Mouse (Mus musculus): ENCODE results near the gene Tmub2. TPM values are rescaled to one million over a fixed set of nuclear protein-coding genes. Genes with fewer than 3 reads are reported as not detected.
"Not testable (repeated sequence)": the region's sequence is repeated elsewhere in the genome, so short reads cannot be mapped to it uniquely, and the experiment has no call there.

Tmub2 gene
- polyA plus RNA-seq, 2 experiments = 52.6 to 59.9 TPM

DNA sequence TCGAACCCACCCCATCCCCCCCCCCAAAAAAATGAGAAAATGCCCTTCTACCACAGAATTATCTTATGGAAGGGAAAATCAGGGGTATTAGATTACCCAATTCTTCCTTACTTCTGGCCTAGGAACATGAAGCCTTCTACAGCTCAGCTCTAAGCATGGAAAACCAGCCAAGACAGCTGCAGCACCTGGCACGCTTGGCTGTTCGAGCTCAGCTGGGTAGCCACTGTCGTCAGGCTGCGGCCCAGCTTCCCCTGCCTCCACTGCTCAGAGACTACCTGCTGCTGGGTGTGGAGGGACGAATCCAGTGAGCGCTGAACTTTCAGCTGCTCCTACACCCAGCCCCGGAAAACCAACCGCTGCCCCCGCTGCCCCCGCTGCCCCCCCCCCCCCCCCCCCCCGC lies 7.0 kb upstream of the Tmub2 start:
- Histone ChIP-seq H3K4me1 (ENCODE audit: control insufficient read depth, insufficient read depth, low read length) (peaks cover 10% of the 10 kb centered on the region), H3K27me3 (ENCODE audit: control insufficient read depth, insufficient read depth, low read length) (no peaks in the 10 kb centered on the region), H3K36me3 (ENCODE audit: control insufficient read depth, insufficient read depth, low read length) (no peaks in the 10 kb centered on the region), H3K4me2 (replicated peaks; ENCODE audit: low read depth, low read length, severe bottlenecking) (no peak overlapping the region), H3K27ac (replicated peaks; ENCODE audit: low read depth, low read length) (no peak overlapping the region), H3K4me3 (replicated peaks; ENCODE audit: low read length) (no peak overlapping the region), H3K9ac (ENCODE audit: low read depth, low read length, severe bottlenecking) (no peak overlapping the region), H3K9me3 (ENCODE audit: control insufficient read depth, low read length) (no peaks in the 10 kb centered on the region)
- TF ChIP-seq POLR2A (IDR thresholded peaks at IDR 0.05; ENCODE audit: borderline replicate concordance, extremely low read depth, insufficient read depth, insufficient read length) = no peak
- ATAC-seq (ENCODE audit: low FRiP score, low read depth) (no peak), DNase-seq (ENCODE audit: low spot score) (no peak)
- 58% methylated on average over 10 of the region's 12 CpGs for WGBS

DNA sequence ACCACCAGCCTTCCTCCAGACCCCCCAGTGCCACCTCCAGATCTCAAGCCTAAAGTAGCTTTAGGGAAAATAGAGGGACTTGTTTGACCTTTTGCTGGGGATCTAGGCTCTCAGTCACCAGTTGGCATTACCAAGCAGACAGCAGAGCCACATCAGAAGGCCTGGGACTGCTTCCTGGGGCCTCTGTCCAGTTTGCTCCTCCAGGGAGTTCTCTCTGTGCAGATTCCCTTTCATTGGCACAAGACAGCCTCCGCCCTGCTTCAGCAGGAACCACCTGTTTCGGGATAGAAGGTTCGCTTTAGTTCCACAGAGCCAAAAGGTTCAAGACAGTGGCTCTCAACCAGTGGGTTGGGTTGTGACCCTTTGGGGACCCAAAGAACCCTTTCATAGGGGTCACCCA lies 5.1 kb upstream of the Tmub2 start:
- H3K27ac ChIP-seq (replicated peaks; ENCODE audit: low read depth, low read length) = no peak overlapping the region
- H3K4me1 ChIP-seq (ENCODE audit: control insufficient read depth, insufficient read depth, low read length) = peaks cover 10% of the 10 kb centered on the region
- WGBS = 95% methylated on average over 3 of the region's 3 CpGs
- H3K9ac ChIP-seq (ENCODE audit: low read depth, low read length, severe bottlenecking) = no peak overlapping the region
- H3K4me2 ChIP-seq (replicated peaks; ENCODE audit: low read depth, low read length, severe bottlenecking) = no peak overlapping the region
- no peak for ATAC-seq (ENCODE audit: low FRiP score, low read depth)
- DNase-seq (ENCODE audit: low spot score) = no peak
- H3K4me3 ChIP-seq (replicated peaks; ENCODE audit: low read length) = no peak overlapping the region
- H3K9me3 ChIP-seq (ENCODE audit: control insufficient read depth, low read length) = no peaks in the 10 kb centered on the region
- TF ChIP-seq POLR2A (IDR thresholded peaks at IDR 0.05; ENCODE audit: borderline replicate concordance, extremely low read depth, insufficient read depth, insufficient read length) = no peak
- no peaks in the 10 kb centered on the region for H3K36me3 ChIP-seq (ENCODE audit: control insufficient read depth, insufficient read depth, low read length)
- no peaks in the 10 kb centered on the region for H3K27me3 ChIP-seq (ENCODE audit: control insufficient read depth, insufficient read depth, low read length)

DNA sequence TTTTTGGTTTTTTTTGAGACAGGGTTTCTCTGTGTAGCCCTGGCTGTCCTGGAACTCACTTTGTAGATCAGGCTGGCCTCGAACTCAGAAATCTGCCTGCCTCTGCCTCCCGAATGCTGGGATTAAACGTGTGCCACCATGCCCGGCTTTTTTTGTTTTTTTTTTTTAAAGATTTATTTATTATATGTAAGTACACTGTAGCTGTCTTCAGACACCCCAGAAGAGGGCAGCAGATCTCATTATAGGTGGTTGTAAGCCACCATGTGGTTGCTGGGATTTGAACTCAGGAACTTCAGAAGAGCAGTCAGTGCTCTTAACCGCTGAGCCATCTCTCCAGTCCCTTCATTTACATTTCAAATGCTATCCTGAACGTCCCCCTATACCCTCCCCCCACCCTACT lies 4.5 kb upstream of the Tmub2 start:
- not testable (repeated sequence) for H3K4me1 ChIP-seq (ENCODE audit: control insufficient read depth, insufficient read depth, low read length); H3K27me3 ChIP-seq (ENCODE audit: control insufficient read depth, insufficient read depth, low read length); H3K4me3 ChIP-seq (replicated peaks; ENCODE audit: low read length); H3K36me3 ChIP-seq (ENCODE audit: control insufficient read depth, insufficient read depth, low read length); ATAC-seq (ENCODE audit: low FRiP score, low read depth); H3K9ac ChIP-seq (ENCODE audit: low read depth, low read length, severe bottlenecking); H3K9me3 ChIP-seq (ENCODE audit: control insufficient read depth, low read length); DNase-seq (ENCODE audit: low spot score); H3K4me2 ChIP-seq (replicated peaks; ENCODE audit: low read depth, low read length, severe bottlenecking); H3K27ac ChIP-seq (replicated peaks; ENCODE audit: low read depth, low read length)
- WGBS = 73% methylated on average over 6 of the region's 6 CpGs

DNA sequence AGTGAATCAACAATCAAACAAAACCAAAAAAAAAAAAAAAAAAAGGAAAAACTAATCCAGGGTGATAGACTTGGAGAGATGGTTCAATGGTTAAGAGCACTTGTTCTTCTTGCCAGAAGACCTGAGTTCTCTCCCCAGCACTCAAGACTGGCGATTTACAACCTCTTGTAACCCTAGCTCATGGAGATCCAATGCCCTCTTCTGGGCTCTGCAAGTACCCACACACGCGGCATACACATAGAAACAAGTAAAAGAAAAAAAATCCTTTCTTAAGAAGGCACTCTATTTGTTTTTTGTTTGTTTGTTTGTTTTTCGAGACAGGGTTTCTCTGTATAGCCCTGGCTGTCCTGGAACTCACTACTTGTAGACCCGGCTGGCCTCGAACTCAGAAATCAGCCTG lies 809 bp upstream of the Tmub2 start:
- 84% methylated on average over 6 of the region's 6 CpGs for WGBS
- TF ChIP-seq POLR2A (IDR thresholded peaks at IDR 0.05; ENCODE audit: borderline replicate concordance, extremely low read depth, insufficient read depth, insufficient read length) = no peak
- H3K4me3 ChIP-seq (replicated peaks; ENCODE audit: low read length) = peak overlapping the region; percentile 79
- peak overlapping the region; percentile 29; the same call in 1 of the 2 replicates for H3K27ac ChIP-seq (replicated peaks; ENCODE audit: low read depth, low read length)
- no peaks in the 10 kb centered on the region for H3K9me3 ChIP-seq (ENCODE audit: control insufficient read depth, low read length)
- no peaks in the 10 kb centered on the region for H3K27me3 ChIP-seq (ENCODE audit: control insufficient read depth, insufficient read depth, low read length)
- ATAC-seq (ENCODE audit: low FRiP score, low read depth) (no peak), DNase-seq (ENCODE audit: low spot score) (no peak)
- no peak overlapping the region for H3K9ac ChIP-seq (ENCODE audit: low read depth, low read length, severe bottlenecking)
- H3K4me2 ChIP-seq (replicated peaks; ENCODE audit: low read depth, low read length, severe bottlenecking) = peak overlapping the region; percentile 80
- peaks cover 16% of the 10 kb centered on the region for H3K36me3 ChIP-seq (ENCODE audit: control insufficient read depth, insufficient read depth, low read length)
- peaks cover 5% of the 10 kb centered on the region for H3K4me1 ChIP-seq (ENCODE audit: control insufficient read depth, insufficient read depth, low read length)

DNA sequence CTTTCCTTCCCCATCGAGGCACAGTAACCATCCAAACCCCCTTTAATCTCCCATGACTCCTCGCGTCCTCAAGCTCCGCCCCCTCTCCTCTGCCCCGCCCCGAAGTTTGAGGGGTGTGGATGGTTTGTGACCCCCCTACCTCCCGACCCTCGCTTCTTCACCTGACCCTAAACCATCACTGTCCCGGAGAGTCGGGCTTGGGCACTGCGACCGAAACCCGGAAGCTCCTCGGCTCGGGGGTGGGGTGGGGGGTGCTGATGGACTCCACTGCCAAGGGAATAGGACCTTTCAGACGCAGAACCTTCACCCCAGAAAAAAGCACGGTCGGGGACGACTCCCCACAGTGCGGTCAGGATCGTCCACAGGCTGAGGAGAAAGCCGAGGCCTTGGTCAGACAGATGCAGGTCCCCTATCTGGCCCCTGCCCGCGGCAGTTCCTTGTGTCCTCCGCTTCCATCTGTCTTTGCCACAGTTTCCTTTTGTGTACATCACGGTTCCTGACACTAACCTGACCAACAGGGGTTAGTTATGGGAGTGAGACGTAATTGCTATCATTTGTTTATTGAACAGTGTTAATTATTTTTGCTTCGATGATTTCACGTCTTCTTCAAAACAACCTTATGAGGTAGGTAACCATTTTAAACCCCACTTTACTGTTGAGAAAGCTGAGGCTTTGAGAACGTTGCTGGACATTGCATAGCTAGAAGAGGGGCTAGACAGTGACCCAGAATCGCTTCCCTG lies 534 bp downstream of the Tmub2 start:
- WGBS = 4% methylated on average over 31 of the region's 31 CpGs
- H3K9me3 ChIP-seq (ENCODE audit: control insufficient read depth, low read length) = no peaks in the 10 kb centered on the region
- peak overlapping the region; percentile 80 for H3K9ac ChIP-seq (ENCODE audit: low read depth, low read length, severe bottlenecking)
- H3K4me3 ChIP-seq (replicated peaks; ENCODE audit: low read length) = peak overlapping the region; percentile 79
- ATAC-seq (ENCODE audit: low FRiP score, low read depth) = peak; percentile 77
- no peak for DNase-seq (ENCODE audit: low spot score)
- peak overlapping the region; percentile 67 for H3K27ac ChIP-seq (replicated peaks; ENCODE audit: low read depth, low read length)
- H3K4me1 ChIP-seq (ENCODE audit: control insufficient read depth, insufficient read depth, low read length) = peaks cover 5% of the 10 kb centered on the region
- no peaks in the 10 kb centered on the region for H3K27me3 ChIP-seq (ENCODE audit: control insufficient read depth, insufficient read depth, low read length)
- H3K36me3 ChIP-seq (ENCODE audit: control insufficient read depth, insufficient read depth, low read length) = peaks cover 24% of the 10 kb centered on the region
- peak overlapping the region; percentile 80 for H3K4me2 ChIP-seq (replicated peaks; ENCODE audit: low read depth, low read length, severe bottlenecking)
- no peak for TF ChIP-seq POLR2A (IDR thresholded peaks at IDR 0.05; ENCODE audit: borderline replicate concordance, extremely low read depth, insufficient read depth, insufficient read length)

All from limb, embryonic 14.5 days (tissue).